Mouse (Mus musculus): ENCODE results near the gene A630076J17Rik.

DNA sequence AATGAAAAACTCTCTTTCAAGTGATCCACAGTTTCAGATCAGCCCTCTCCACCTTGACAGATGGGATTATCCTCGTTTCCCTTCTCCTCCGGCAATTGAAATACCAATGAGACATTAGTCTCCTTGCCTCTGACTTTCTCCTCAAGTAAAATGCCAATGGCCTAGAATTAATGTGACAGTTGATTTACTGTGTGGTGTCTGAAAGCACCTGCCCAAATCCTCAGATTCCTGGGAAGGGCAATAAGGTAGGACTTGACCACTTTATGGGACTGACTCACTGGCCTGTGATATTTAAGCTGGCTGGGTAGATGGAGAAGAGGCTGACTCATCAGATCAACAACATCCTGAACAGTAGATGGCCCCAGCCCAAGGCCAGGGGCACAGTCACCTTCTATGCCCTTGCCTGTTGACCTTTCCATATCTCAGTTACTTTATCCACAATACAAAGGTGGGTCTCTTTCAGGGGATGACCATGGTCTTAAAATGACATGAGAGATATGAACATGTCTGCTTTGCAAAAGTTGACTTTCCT is 36.5 kb downstream of the A630076J17Rik start:
- TF ChIP-seq CTCF (IDR thresholded peaks at IDR 0.05; ENCODE audit: low read depth, low read length) = no peak
- TF ChIP-seq TAL1 (conservative IDR thresholded peaks at IDR 0.05; ENCODE audit: low read depth, low read length) = no peak
- TF ChIP-seq GATA1 (IDR thresholded peaks at IDR 0.05; ENCODE audit: borderline replicate concordance, low read length) = no peak
- TF ChIP-seq POLR2AphosphoS5 (IDR thresholded peaks at IDR 0.05; ENCODE audit: insufficient replicate concordance, low read depth, low read length) = no peak
